Mouse (Mus musculus) megakaryocyte, embryonic 14.5 days (primary cell): Measurements from ENCODE around the gene Fam102b. TPM values are rescaled to one million over a fixed set of nuclear protein-coding genes. Genes with fewer than 3 reads are reported as not detected.

Experiments used
- H3K27me3 ChIP-seq: replicated peaks from 2 replicates; pipeline ENCODE3; 2012; ENCODE audit warnings: inconsistent platforms
- H3K36me3 ChIP-seq: replicated peaks from 2 replicates; pipeline ENCODE3; 2012; ENCODE audit warnings: low read length, inconsistent platforms, mixed read lengths
- H3K4me1 ChIP-seq: 2 replicates; pipeline ENCODE4 v1.6.1; 2012; ENCODE audit warnings: inconsistent platforms
- H3K4me3 ChIP-seq: replicated peaks from 2 replicates; pipeline ENCODE3; 2012; ENCODE audit warnings: moderate library complexity, mild to moderate bottlenecking, inconsistent platforms
- H3K9me3 ChIP-seq: 2 replicates; pipeline ENCODE4 v1.6.1; 2012; ENCODE audit warnings: inconsistent platforms
- FLI1 ChIP-seq: IDR thresholded peaks from 2 replicates; pipeline ENCODE4 v1.6.1; 2012; ENCODE audit warnings: low read length, inconsistent platforms, mixed read lengths
- GATA1 ChIP-seq: IDR thresholded peaks from 3 replicates; pipeline ENCODE4 v1.6.1; 2012; ENCODE audit warnings: mixed read lengths, low read length, inconsistent platforms, borderline replicate concordance
- polyA plus RNA-seq: library from polyadenylated mRNA; stranded (reverse); fragments of >175 nt; gene quantifications from 2 replicates; pipeline ENCODE4 v1.2.3, GENCODE M21; 2012; ENCODE audit warnings: low replicate concordance; ENCODE audit not compliant: insufficient read depth

Gene Fam102b
- polyA plus RNA-seq, 1 experiment = 0.58 TPM

- Histone ChIP-seq H3K9me3 (peaks cover 37% of the 10 kb centered on the region), H3K4me1 (peaks cover 11% of the 10 kb centered on the region), H3K4me3 (peak overlapping the region; percentile 43), H3K27me3 (peaks cover 2% of the 10 kb centered on the region), H3K36me3 (no peaks in the 10 kb centered on the region)
- TF ChIP-seq GATA1 (no peak), FLI1 (no peak)
Observed at GRCm38 (mm10) chr3:108938691-108939090, 88.7 kb downstream of the Fam102b start.

GRCm38 (mm10) chr3:108933557-108933956, 93.8 kb downstream of the Fam102b start:
- Histone ChIP-seq H3K9me3 (peaks cover 17% of the 10 kb centered on the region), H3K36me3 (no peaks in the 10 kb centered on the region), H3K27me3 (no peaks in the 10 kb centered on the region), H3K4me3 (peak overlapping the region; percentile 51), H3K4me1 (peaks cover 21% of the 10 kb centered on the region)
- TF ChIP-seq FLI1 = no peak
- no peak for TF ChIP-seq GATA1

GRCm38 (mm10) chr3:108926308-108926707, 101.1 kb downstream of the Fam102b start:
- TF ChIP-seq GATA1 = no peak
- TF ChIP-seq FLI1 = no peak

GRCm38 (mm10) chr3:108925677-108926076, 101.7 kb downstream of the Fam102b start:
- Histone ChIP-seq H3K36me3 (no peaks in the 10 kb centered on the region), H3K27me3 (no peaks in the 10 kb centered on the region), H3K4me1 (peaks cover 16% of the 10 kb centered on the region), H3K9me3 (peaks cover 9% of the 10 kb centered on the region), H3K4me3 (no peak overlapping the region)
- no peak for TF ChIP-seq GATA1
- no peak for TF ChIP-seq FLI1

More at GRCm38 (mm10) chr3:108926308-108926707, 101.1 kb downstream of the Fam102b start:
- peaks cover 14% of the 10 kb centered on the region for H3K4me1 ChIP-seq
- no peak overlapping the region for H3K4me3 ChIP-seq
- H3K27me3 ChIP-seq = no peaks in the 10 kb centered on the region
- no peaks in the 10 kb centered on the region for H3K36me3 ChIP-seq
- peaks cover 15% of the 10 kb centered on the region for H3K9me3 ChIP-seq

- H3K36me3 ChIP-seq = no peaks in the 10 kb centered on the region
- H3K4me3 ChIP-seq = no peak overlapping the region
- TF ChIP-seq FLI1 = no peak
- TF ChIP-seq GATA1 = no peak
- H3K9me3 ChIP-seq = no peaks in the 10 kb centered on the region
- H3K4me1 ChIP-seq = peaks cover 27% of the 10 kb centered on the region
- peaks cover 2% of the 10 kb centered on the region for H3K27me3 ChIP-seq
Observed at GRCm38 (mm10) chr3:108921822-108922221, 105.6 kb downstream of the Fam102b start.

Other genes starting within 250 kb of the Fam102b start
- 4.2 and 9.1 TPM in 2 replicates for gene Stxbp3, start 187.1 kb downstream of the Fam102b start, polyA plus RNA-seq
- gene Fndc7, start 137.6 kb downstream of the Fam102b start, polyA plus RNA-seq = 0.04 TPM in 1 of 2 replicates, not detected in the other
- gene Prpf38b, start 115.9 kb downstream of the Fam102b start, polyA plus RNA-seq = 34.3 and 74.4 TPM in 2 replicates
- not detected in 2 replicates for gene Henmt1, start 87.7 kb downstream of the Fam102b start, polyA plus RNA-seq
- 8.5 TPM in 1 of 2 replicates, not detected in the other for gene Gm9857, start 87.2 kb downstream of the Fam102b start, polyA plus RNA-seq
- gene Slc25a54, start 52.9 kb upstream of the Fam102b start, polyA plus RNA-seq = not detected in 2 replicates
- gene Slc25a24, start 95.5 kb upstream of the Fam102b start, polyA plus RNA-seq = 6.3 and 10.0 TPM in 2 replicates